Mouse (Mus musculus) liver, postnatal 0 days (tissue): ENCODE results near the gene Il13ra1.

ENCODE experiments used
- CTCF ChIP-seq: sonication (generic); IDR thresholded peaks from 2 replicates; pipeline ENCODE4 v1.5.1; 2016; ENCODE audit warnings: antibody characterized with exemption, low read depth
- EP300 ChIP-seq: IDR thresholded peaks from 2 replicates; pipeline ENCODE4 v1.6.1; 2016; ENCODE audit warnings: antibody characterized with exemption, low read depth, mild to moderate bottlenecking

DNA sequence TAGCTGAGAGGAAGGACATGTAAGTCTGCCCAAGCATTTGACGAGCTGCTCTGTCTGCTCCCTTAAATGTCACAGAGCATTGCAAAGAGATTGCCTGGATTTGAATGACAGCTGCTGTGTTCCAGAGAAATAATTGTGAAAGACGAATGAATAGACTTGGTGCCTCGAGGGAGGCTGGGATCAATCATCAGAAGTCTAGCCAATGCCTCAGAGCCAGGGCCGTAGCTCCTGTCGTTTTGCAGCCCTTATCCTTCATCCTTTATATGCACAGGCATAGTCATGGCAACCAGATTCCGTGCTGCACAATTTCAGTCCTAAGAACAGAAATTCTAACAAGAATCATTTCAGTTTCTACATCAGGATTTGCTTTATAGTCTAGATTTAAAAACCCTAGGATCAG is 74.5 kb downstream of the Il13ra1 start:
- TF ChIP-seq CTCF: no peak
- no peak for TF ChIP-seq EP300
